Mouse (Mus musculus) gonadal fat pad, adult 2 months (tissue): ENCODE results near the gene Tmem63b. TPM values are rescaled to one million over a fixed set of nuclear protein-coding genes. Genes with fewer than 3 reads are reported as not detected.

Experiments
- DNase-seq: peaks from one replicate; pipeline ENCODE4 v3.0.0-alpha.2; 2012; ENCODE audit warnings: low read depth
- polyA plus RNA-seq: library from polyadenylated mRNA; depleted of rRNA; stranded (reverse); fragments of >200 nt; gene quantifications from 2 replicates; pipeline ENCODE4 v1.2.3, GENCODE M21; 2012; rRNA removed

Gene Tmem63b
- 64.0 and 70.2 TPM in 2 replicates for polyA plus RNA-seq

DNA sequence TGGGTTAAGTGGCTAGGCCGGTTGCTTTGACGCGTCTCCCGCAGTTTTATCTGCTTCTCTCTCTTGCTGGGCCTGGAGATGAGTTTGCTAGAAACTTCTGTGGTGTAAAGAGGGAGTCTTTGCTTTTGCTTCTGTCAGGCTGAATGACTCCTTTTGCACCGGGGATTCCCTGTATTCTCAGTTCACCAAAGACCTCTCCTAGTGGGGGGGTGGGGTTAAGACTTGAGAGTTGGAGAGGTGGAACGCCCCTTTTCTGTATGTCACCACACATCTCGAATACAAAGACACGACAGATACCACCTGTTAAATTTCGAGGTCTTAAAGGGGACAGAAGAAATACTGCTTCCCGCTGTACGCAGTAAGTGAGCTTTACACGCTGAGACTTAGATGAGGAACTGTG lies at the start of gene Tmem63b:
TSS of gene Tmem63b (minus strand) at position 190 of the 400 bp plus-strand sequence.
- no peak for DNase-seq

DNA sequence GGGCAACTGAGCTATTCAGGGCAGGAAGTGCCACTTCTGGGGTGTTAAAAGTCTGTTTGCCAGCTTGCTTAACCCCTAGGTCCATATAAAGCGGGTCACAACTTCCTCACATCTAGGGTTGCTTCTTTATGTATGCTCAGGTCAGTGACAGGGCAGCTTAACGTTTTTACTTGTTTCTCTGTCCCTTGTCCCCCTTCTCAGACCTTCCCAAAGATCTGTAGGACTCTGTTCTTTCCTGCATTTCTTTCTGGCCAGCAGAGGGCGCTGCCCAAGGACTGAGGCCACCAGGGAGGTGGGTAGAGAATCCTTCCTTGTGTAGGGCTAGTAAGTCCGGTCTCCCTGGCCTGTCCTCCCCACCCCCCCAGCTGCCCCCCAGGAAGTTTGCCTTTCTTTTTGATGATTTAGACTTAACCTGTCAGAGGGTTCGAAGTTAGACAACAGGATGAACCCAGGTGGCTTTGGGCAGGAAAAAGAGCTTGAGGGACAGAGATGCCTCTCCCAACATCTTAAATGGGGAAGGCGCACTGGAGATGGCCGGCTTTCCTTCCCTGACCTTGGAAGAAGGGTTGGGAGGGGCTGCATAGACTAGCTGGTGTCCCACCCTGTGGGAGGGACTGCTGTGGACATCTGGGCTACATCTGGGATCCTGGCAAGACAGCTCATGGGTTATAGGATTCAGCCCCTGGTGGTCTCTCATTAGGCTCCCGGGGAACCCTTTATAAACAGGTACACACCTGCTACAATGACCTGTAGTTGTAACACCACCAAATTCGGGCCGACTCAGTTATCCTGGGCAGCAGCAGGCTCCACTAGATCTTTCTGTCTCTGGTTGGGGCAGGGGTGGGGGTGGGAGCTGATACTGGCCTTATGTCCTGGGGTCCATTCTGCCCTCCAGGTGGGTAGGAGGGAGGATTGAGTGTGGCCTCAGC lies 48.9 kb upstream of the Tmem63b start:
- DNase-seq: no peak

DNA sequence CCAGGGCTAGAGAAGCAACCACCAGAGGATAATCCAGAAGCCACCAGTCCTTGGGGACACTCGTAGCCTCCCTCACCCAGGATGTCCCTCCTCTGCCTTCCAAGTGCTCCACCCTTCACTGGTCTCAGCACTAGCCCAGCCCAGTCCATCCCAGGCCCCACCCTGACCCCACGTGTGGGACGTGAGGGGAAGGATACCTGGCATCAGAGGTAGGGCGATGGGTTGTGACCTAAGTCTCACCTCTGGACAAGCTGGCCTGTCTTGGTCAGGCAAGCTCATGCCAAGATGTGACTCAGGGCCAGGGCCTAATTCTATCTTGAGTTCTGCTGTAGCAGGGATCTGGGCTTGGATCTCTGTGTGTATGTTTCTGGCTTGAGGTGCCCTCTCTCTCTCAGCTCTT lies 48.2 kb upstream of the Tmem63b start:
- no peak for DNase-seq

DNA sequence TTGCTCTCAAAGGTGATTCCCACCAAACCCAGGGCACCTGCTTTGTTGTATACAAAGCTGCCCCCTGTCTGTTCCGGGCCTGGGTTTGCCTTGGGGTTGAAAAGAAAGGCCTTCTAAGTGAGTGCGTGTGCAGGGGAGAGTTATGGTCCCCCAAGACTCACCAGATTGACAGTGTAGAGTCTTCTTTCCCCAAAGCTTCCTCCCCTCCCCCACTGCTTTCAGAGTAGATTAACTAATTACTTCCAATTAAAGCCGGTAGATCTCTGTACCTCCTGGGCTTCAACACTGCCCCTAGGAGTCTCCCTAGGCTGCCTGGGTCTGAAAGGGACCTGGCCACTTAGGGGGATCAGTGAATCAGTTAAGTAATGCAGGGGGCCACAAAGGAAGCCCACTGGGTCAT lies 47.6 kb upstream of the Tmem63b start:
- no peak for DNase-seq

DNA sequence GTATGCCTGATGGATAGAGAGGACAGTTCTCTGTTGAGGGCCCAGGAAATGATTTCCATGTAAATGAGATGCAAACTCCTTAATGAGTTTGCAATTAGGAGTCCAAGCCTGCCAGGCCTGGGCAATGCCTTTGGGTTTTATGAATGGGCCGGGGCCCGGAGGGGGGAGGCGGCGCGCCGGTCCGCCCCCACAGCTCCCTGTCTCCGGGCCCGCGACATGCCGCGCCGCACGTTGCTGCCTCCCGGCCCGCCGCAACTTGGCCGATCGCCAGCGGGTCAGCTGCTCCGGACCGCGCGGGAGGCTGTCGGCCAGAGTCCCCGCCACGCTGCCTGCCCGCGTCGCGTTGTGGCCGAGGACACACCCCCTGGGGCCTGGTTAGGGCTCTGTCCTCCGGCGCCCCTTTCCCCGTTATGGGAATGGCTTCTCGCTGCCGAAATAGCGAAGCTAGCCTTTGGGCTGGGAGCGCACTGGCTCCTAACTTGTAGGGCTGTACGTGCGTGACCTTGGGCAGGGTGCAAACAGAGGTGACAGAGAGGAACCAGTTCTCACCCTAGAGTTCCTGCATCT lies 47.1 kb upstream of the Tmem63b start, which contains the start of gene 1600014C23Rik:
TSS of gene 1600014C23Rik (minus strand) at position 110 of the 567 bp plus-strand sequence.
- no peak for DNase-seq

DNA sequence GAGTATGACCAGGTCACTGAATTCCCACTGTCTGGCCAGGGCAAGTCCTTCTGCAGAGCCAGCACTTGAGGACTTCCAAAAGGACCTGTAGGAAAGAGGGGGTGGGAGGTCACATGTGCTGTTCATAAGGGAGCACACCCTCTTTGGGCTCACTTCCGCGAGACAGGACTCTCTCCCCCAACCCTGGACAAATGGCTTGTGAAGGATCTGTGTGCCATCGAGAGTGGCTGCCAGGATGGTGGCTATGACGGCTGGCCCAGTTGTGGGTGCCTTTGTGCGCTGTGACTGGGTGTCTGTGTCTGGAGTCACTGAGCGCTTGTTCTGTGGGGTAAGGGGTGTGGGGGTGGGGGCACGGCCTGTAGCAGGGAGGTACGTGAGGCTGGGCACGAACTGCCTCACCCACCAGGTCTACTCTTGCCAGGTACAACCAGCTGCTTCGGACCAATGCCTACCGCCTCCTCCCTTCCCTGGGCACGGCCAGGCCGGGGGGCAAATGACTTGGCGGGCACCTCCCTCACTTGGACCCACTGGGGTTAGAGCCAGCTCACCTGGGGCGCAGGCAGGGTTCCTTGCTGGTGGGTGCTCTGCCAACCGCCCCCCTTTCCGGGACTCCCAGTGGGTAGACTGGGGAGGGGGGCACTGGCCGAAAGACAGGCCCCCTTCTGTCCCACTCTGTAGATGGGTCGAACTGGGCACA lies 46.5 kb upstream of the Tmem63b start:
- no peak for DNase-seq

DNA sequence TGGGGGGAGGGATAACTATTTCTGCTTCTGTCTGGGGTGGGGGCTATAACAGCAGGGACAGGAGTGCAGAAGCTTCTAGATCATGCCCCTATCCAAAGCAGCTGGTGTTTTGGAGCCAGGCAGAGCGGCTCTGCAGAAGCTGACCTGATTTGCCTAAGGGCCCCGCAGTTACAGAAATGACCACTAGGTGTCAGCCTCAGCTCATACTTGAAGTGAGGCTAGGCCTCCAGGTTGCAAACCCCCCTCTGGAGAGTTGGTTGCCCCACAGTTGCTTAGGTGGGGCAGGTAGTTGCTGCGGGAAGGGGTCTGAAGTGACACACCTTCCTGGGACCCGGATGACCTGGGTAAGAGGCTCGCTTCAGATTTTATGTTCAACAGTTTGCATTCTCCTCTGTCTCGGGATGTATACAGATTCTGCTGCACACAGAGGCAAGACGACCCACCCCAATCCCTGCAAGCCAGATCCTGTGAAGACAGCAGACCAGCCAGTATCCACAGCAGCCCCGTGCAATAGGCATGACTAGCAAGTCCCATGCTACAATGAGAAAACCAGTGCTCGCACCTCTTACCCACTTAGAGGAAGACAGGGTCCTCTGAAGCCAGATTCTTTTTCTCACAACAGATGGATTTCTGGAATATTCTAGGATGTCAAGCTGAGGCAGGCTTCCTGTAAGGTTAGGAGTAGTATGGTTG lies 44.6 kb upstream of the Tmem63b start:
- DNase-seq: no peak

DNA sequence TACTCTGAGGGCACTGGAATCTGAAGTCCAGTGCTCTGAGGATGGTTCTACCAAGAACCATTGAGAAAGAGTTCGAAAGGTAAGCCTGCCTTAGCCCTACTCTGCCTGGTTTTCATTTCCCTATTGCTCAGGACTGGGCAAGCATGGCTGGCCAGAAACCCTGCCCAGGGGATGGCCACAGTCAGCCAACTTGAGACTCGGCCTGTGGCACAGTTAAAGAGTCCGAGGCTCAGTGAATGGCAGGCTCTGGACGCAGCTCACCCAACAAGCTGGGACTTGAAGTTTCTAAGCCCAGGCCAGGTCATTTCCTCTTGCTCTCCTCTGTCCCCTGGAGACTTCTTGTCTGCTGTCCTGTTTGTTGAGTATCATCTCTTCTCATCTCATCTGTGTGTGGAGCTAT lies 44.0 kb upstream of the Tmem63b start:
- no peak for DNase-seq

DNA sequence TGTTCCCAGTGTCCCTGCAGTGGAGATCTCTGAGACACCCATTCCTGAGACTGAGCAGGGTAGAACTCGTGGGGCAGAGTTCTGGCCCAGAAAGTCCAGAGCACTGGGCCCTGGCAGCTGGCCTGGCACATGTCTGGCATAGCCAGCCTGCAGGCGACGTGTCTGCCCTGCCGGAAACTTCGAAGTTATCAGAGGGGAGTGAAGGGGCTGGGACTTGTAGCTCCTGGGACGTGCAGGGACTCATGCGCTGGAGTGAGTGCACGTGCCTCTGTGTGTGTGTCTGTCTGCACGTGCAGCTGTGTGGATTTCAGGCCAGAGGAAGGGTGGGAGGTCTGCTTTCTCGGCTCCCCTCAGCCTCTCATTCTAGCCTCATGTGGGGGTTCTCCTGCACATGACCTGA lies 42.7 kb upstream of the Tmem63b start:
- no peak for DNase-seq

DNA sequence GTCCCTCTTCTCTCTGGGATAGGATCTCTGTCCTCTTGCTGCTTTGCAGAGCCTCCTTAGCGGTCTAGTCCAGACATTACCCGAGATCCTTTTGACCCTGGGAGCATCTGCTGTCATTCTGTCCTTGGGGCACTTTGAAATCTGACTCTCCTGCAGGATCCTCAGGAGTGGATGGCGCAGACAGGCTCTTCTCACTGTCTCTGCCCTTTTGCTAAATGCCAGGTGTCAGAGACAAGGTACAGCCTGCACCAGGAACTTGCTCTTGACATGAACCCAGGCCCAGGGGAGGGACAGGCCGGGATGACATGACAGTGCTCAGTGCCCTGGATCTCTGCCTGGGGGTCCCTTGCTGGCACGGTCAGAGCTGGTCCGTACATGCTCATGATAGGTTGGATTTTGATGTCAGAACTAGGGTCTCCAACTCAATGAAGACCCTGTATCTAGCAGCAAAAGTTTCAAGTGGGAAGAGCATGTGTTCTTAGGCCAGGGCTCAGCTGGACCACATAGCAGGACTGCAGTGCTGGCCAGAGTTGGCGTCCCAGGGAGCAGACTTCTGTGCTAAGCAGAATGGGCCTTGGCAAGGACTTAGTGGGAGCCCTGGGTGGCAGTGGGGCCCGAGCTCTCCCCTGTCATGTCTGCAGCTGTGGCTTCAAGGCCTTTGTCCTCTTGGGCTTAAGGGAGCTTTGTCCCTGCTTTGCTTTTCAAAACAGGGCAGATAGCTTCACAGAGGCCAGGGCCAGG lies 41.4 kb upstream of the Tmem63b start:
- no peak for DNase-seq

DNA sequence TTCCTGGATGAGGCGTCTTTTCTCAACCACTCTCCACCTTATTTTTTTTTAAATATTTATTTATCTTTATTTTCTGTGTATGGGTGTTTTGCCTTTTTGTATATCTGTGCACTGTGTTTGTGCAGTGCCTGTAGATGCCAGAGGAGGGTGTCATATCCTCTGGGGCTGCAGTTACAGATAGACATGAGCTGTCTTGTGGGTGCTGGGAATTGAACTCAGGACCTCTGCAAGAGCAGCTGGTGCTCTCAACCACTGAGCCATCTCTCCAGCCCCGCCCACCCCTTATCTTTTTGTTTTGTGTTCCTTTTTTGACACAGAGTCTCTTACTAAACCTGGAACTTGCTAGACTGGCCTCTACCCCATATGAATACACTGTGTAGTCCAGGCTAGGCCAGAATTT lies 40.8 kb upstream of the Tmem63b start:
- DNase-seq: no peak

DNA sequence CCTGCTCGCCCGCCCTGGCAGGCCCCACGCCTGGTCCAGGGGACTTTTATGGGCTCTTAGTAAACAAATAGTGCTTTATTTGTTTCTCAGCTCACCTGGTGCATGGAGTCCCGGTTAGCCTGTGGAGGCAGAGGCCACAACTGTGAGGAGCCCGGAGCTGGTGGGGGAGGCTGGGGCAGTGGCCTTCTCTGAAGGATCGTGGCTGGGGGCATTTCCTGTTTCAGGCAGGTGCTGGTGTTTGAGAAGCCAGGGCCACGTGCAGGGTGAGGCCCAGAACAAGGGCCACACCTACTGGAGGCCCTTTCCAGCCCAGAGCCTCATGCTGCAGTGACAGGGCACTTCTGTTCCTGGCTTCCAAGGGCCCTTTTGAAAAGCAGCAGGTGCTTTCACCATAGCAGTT lies 39.5 kb upstream of the Tmem63b start:
- no peak for DNase-seq

DNA sequence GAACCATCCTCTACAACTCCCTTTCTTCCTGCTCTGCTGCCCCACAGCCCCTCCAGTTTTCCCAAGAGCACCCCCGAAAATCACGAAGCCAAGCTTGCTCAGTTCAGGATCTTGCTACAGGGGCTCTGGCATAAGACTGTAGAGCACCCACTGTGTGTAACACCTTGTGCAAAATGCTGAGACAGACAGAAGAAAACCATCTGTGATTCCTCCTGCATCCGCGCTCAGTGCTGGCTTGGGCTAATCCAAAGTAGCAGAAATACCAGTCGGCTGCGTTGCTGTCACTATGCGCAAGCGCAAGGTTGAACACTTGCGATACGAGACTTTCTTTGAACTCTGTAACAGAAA lies 37.8 kb upstream of the Tmem63b start:
- no peak for DNase-seq

DNA sequence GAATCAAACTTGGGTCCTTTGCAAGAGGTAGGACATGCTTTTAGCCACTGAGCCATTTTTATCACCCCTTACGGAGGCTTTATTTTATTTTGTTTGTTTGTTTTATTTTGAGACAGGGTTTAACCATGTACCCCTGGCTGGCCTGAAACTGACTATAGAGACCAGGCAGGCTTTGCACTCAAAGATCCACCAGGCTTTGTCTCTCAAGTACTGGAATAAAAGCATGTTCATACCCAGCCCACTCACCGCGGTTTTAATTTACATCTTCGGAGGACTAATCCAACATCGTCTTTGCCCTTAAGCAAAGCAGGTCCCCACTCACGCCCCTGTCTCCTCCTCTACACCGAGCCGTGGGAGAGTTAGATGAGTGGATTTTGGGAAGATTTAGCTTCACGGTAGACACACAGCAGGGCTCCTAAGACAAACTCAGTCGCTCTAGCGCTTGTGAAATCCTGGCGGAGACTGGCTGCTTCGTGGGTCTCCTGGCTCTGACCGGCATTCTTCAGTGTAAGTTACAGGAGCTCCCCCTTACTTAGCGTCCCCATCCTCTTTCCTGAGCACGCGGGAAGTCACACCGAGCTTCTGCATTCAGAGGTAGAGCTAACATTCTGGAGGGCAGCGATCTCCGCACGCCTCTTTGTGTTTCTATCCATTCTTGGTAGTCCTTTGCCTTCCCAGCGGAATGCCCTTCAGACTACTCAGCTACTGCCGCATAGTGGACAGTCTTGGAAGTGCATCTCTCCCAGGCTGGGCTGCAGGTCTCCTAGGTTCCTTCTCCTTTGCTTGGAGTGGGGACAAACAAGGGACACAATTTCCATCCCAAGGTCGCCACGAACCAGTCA lies 37.2 kb upstream of the Tmem63b start:
- no peak for DNase-seq

DNA sequence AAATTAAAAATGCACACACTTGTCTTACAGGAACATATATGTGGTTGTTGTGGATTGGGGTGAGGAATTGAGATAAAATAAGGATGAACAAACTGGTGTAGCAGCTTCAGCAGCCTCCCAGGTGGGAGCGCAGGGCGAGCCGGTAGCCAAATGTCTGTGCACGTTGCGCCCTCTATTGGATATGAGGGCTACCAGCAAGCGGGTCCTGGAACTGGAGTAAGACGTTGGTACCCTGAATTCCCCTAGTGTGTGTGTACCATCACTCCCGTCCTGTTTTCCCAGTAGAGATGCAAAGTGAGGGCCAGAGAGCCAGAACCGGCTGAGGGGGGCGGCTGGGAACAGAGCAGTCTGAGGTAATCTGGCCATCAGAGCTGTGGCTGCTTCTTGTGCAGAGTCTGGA lies 31.6 kb upstream of the Tmem63b start:
- DNase-seq: no peak

DNA sequence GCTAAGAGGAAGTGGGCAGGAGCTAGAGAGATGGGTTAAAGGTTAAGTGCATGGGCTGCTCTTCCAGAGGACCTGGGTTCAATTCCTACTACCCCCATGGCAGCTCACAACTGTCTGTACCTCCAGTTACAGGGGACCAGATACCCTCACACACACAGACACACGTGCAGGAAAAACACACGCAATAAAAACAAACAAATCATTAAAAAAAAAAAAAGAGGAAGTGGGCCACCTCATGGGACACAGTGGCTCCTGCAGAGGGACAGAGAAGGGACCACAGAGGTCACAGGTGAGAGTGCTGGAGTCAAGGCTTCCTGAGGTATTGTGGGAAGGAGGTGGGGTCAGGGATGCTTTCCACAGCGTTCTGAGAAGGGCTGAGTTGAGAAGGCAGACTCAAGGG lies 24.8 kb upstream of the Tmem63b start:
- no peak for DNase-seq

DNA sequence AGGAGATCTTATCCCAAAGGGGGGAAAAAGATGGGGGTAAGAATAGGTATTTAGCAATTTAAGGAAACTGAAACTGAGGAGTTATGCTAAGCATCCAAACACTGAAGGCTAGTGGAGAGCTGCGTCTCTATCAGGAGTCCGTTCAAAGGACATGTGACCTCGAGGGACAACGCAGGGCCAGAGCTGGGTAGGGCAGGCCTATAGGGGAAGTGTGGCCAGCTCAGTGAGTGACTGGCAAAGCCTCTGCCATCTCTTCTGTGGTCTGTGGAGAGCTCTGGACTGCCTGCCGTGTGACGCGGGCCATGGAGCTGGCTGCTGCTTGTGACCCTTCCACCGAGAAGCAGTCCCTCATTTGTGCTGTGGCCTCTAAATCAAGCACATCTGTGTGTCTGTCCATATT lies 23.7 kb upstream of the Tmem63b start:
- no peak for DNase-seq

DNA sequence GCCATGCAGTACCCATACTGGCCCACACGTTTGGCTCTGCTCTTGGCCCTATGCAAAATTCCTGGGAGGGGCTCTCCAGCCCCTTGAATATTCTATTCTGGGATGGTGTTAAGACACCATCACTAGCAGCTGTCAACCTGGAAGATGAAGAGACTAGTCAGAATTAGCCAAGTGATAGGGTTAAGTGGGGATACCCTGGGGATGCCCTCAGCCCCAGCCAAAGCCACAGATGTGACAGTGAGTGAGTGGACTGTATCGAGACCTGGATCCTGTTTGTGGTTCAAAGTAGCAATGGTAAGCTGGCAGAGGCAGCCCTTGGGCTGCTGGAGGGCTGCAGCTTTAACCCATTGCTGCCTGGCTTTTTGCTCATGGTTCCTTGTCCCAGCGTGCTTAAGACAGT lies 23.1 kb upstream of the Tmem63b start:
- DNase-seq: no peak

DNA sequence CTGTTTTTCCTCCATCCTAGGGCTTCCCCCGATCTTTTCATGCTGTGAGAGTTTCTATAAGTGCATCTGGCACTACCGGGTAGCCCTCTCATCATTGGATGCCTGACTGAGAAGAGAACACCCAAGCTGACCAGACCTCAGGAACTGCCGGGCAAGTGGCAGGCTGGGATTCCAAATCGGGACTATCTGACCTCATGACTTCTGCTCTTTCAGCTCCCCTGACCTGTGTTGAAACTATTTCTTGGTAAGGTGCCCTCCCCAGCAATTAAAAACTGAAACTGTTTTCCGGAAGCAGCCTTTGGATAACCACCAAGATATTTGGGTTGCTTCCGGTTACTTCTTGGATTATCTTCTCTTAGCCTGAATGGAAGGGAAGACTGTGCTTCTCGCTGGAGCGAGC lies 21.5 kb upstream of the Tmem63b start:
- DNase-seq: no peak

DNA sequence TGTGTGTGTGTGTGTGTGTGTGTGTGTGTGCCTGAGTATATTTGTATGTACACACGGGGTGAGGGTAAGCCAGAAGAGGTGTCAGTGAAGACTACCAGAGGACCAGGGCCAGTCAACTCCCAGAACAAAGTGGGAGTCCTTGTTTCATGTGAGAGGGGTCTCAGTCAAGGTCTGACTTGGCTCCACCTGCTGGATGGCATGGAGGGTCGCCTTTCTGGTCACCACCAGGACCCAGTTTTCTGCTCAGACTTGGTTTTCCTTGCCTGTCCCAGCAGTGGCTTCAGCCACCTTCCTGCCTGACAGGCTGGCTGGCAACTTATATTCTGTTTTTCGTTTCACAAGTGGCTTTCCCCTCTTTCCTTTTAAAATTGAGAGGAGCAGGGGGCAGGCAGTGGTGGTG lies 20.7 kb upstream of the Tmem63b start:
- DNase-seq: no peak

DNA sequence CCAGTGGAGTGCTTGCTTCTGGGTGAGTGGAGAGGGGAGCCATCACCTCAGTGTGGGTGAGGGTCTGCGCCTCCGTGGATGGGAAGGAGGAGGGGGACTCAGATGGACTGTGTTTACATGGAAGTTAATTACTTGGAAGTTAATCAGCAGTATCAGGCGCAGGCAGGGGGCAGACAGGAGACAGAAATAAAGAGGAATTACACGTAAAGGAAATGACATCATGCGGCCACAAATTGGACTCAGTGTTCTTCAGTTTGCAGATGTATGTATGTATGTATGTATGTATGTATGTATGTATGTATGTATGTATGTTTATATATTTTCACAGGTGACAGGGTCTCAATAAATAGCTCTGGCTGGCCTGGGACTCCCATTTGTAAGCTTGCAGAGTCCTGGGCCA lies 20.1 kb upstream of the Tmem63b start:
- no peak for DNase-seq
